Mouse (Mus musculus): Measurements from ENCODE around the gene Fam168a.

- TF ChIP-seq CTCF (conservative IDR thresholded peaks at IDR 0.05; ENCODE audit: low read length) (no peak), NANOG (IDR thresholded peaks at IDR 0.05; ENCODE audit: borderline replicate concordance, low read length) (no peak)
These were observed 175.5 kb downstream of the Fam168a start for GRCm38 (mm10) chr7:100881950-100882349.

All from E14TG2a.4 (cell line).